Mouse (Mus musculus) C2C12 (cell line): ENCODE data around the gene Ston2.

Experiments used
- CEBPB ChIP-seq: IDR thresholded peaks from one replicate; pipeline ENCODE4 v1.6.1; 2011; ENCODE audit warnings: low read depth, mild to moderate bottlenecking, control low read depth, moderate library complexity
- CTCF ChIP-seq: IDR thresholded peaks from one replicate; pipeline ENCODE4 v1.5.1; 2011; ENCODE audit not compliant: control insufficient read depth, insufficient read depth, insufficient read length
- FOSL1 ChIP-seq: IDR thresholded peaks from one replicate; pipeline ENCODE4 v1.8.0; 2011; ENCODE audit warnings: mild to moderate bottlenecking, low read length; ENCODE audit not compliant: poor library complexity, insufficient read depth, severe bottlenecking
- MAX ChIP-seq: IDR thresholded peaks from one replicate; pipeline ENCODE4 v1.6.1; 2011; ENCODE audit warnings: mild to moderate bottlenecking, control low read depth
- MYOD1 ChIP-seq: IDR thresholded peaks from one replicate; pipeline ENCODE4 v1.6.1; 2011; ENCODE audit warnings: low read depth; ENCODE audit not compliant: control insufficient read depth, insufficient read length
- MYOG ChIP-seq: IDR thresholded peaks from one replicate; pipeline ENCODE4 v1.6.1; 2011; ENCODE audit not compliant: control insufficient read depth, insufficient read length; ENCODE audit errors: extremely low read depth
- USF1 ChIP-seq: IDR thresholded peaks from one replicate; pipeline ENCODE4 v1.6.1; 2011; ENCODE audit warnings: low read depth, mild to moderate bottlenecking, control low read depth, moderate library complexity

DNA sequence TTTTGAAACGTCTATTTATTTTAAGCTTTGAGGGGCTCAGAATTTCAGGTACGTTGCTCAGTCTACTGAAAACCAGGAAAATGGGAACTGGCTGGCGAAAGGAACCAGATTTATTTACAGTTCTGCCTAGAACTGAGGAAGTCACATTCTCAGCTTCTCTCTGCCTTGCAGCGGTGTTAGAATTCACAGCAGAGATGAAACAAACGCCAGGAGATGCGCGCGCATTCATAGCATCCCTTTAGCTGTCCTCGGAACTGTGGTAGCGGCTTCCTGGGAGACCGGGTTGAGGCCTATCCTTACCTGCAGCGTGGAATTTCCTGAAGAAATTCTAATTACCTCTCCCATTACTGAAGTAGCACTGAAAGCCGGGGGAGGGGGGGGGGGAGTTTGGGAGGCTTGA, 181.5 kb downstream of the Ston2 start:
- TF ChIP-seq CTCF (no peak), MAX (no peak), MYOD1 (no peak), FOSL1 (no peak), USF1 (no peak), MYOG (no peak), CEBPB (no peak)
